Comparison of ENCODE assay signal across 10 mouse cellular contexts in genomic region chr2:124607986-124608385, GRCm38 (mm10).
"Had no signal": no experiment of that assay in that cellular context is flagged by ENCODE, and none has a peak within 500 bp of the region (broad histone marks: within the 10 kb centered on the region; RNA-seq: fewer than 3 reads in every experiment).

No protein-coding gene starts in this region.

- H3K36me3 ChIP-seq: kidney, embryonic 15.5 days; limb, embryonic 15.5 days; liver, embryonic 15.5 days; lung, embryonic 15.5 days; midbrain, embryonic 13.5 days had no signal

- H3K9me3 ChIP-seq: kidney, embryonic 15.5 days; limb, embryonic 15.5 days; liver, embryonic 15.5 days; lung, embryonic 15.5 days; midbrain, embryonic 13.5 days had no signal

- H3K4me3 ChIP-seq: kidney, embryonic 15.5 days; limb, embryonic 15.5 days; liver, embryonic 15.5 days; midbrain, embryonic 13.5 days had no signal

- H3K27ac ChIP-seq: kidney, embryonic 15.5 days; limb, embryonic 15.5 days; liver, embryonic 15.5 days; midbrain, embryonic 13.5 days; stomach, postnatal 0 days had no signal

- H3K4me2 ChIP-seq: kidney, embryonic 15.5 days; limb, embryonic 15.5 days; liver, embryonic 15.5 days; midbrain, embryonic 13.5 days had no signal

- H3K9ac ChIP-seq: kidney, embryonic 15.5 days; limb, embryonic 15.5 days; liver, embryonic 15.5 days; lung, embryonic 15.5 days; midbrain, embryonic 13.5 days had no signal

- DNase-seq: right cerebral cortex, adult 18-20 months; right cerebral cortex, postnatal 25 days; thymus, adult 18-20 months; thymus, postnatal 14 days had no signal

- H3K27me3 ChIP-seq: kidney, embryonic 15.5 days had no signal

- ATAC-seq: midbrain, embryonic 13.5 days had no signal
